Mouse (Mus musculus) adrenal gland, adult (tissue): ENCODE results near the gene Olfr1445.

Source experiments
- DNase-seq, 2 experiments: peaks; one replicate each; pipeline ENCODE4 v3.0.0; 2022 to 2023; ENCODE audit warnings: low spot score in 1 of 2; ENCODE audit not compliant: inconsistent age in 2 of 2

Olfr1445 gene

GRCm38 (mm10) chr19:12883555-12883954 lies at the start of gene Olfr1445:
Olfr1445 (plus strand) TSS chr19:12883855.
- DNase-seq: no peak

DNA sequence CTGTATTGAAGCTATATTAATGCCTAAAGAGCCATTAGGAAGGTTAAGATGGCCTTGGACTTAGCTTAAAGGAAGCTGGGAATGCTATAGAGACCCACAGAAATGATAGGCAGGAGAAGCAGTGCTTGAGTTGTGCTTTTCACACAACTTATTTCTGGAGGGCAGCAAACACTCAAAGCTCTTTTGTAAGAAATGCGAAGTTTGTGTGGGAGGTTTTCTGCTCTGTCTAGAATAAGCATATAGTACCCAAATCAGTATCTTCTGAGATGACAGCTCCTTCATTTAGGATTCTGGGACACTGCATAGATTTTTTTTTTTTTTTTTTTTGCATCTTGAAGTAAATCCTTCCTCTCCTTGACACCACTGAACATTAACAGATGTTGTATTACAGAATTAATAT lies 45.1 kb upstream of the Olfr1445 start:
- no peak for DNase-seq

- no peak for DNase-seq
These were observed 37.3 kb upstream of the Olfr1445 start, which contains the start of gene Gm5244 for GRCm38 (mm10) chr19:12846382-12846781. Gm5244 (plus strand) TSS chr19:12846682.

DNA sequence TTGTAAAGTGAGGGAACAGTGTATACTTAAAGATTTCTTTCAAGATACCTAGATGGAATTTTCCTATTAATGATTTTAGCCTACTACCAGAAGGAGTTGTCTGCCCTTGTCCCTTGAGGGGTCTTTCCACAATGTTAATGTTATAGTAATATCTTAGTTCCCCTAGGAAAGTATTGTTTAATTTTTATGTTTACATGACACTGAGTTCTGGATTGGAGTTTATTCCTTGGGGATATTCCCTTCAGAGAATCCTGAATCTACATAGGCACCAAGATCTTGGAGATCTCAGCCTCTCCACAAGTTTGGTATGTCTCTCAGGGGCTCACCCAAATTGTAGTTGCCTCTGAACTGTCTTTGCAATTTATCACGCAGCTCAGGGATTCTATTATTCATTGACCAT lies 26.7 kb upstream of the Olfr1445 start, which contains the start of gene Olfr1444:
Olfr1444 (plus strand) TSS at position 301 of the 400 bp plus-strand sequence.
- no peak for DNase-seq

DNA sequence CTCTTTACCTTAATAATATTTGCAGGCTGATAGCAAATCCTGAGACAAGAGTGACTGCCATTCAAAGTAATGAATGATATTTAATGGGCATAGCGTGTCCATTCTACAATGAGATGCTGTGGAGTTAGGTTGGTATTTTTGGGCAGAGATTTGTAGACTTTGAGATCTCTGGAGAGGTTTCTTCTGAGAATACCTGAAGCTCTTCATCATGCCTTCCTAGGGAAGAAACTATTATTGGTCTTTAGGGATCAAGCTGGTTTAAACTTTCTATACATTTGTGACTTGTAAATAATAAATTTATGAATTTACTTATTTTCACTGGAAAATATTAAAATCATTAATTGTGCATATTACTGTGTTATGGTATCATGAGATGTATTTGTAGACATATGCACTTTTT lies 9.8 kb downstream of the Olfr1445 start, which contains the start of gene Olfr1446:
Olfr1446 (minus strand) TSS at position 101 of the 400 bp plus-strand sequence.
- DNase-seq: no peak

DNA sequence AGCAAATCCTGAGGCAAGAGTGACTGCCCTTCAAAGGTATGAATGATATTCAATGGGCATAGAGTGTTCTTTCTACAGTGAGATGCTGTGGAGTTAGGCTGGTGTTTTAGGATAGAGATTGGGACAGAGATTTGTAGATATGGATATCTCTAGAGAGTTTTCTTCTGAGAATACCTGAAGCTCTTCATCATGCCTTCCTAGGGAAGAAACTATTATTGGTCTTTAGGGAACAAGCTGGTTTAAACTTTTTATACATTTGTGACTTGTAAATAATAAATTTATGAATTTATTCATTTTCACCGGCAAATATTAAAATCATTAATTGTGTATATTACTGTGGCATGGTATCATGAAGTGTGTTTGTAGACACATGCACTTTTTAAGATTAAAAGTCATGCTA lies 20.0 kb downstream of the Olfr1445 start, which contains the start of gene Olfr1447:
Olfr1447 (minus strand) TSS at position 101 of the 400 bp plus-strand sequence.
- DNase-seq: no peak

GRCm38 (mm10) chr19:12924319-12924718 lies 40.7 kb downstream of the Olfr1445 start, which contains the start of gene Olfr1448:
Olfr1448 (minus strand) TSS chr19:12924419.
- no peak for DNase-seq

GRCm38 (mm10) chr19:12930540-12930939 lies 46.9 kb downstream of the Olfr1445 start, which contains the start of gene Olfr1449:
Olfr1449 (plus strand) TSS chr19:12930840.
- DNase-seq: no peak
